Mouse (Mus musculus) heart, embryonic 14.5 days (tissue): ENCODE results near the gene Pcbp3. TPM values are rescaled to one million over a fixed set of nuclear protein-coding genes. Genes with fewer than 3 reads are reported as not detected.

Source experiments
- ATAC-seq: fragments of 200-750 bp; cut with Nextera tagmentation; 2 replicates; pipeline ENCODE4 v1.8.0; 2017; ENCODE audit warnings: low read depth, moderate TSS enrichment; ENCODE audit not compliant: insufficient number of reproducible peaks, insufficient read depth, low FRiP score
- H3K27ac ChIP-seq, 2 experiments: fragments of 200-500 bp in 1 of 2; fragments of 300-500 bp in 1 of 2; sonication (generic) in 1 of 2; replicated peaks in 1 of 2; 2 replicates each; pipeline ENCODE4 v1.5.1; 2012 to 2014; ENCODE audit warnings: low read depth in 2 of 2, low read length in 2 of 2, control low read depth in 1 of 2, mild to moderate bottlenecking in 1 of 2, mixed read lengths in 1 of 2; ENCODE audit not compliant: control insufficient read depth in 1 of 2, insufficient read depth in 1 of 2
- H3K27me3 ChIP-seq: fragments of 300-500 bp; sonication (generic); 2 replicates; pipeline ENCODE4 v1.6.1; 2014; ENCODE audit warnings: mild to moderate bottlenecking, low read length, control low read depth; ENCODE audit not compliant: control insufficient read depth, insufficient read depth
- H3K36me3 ChIP-seq: fragments of 300-500 bp; sonication (generic); 2 replicates; pipeline ENCODE4 v1.6.1; 2014; ENCODE audit warnings: mild to moderate bottlenecking, control low read depth, low read length, mixed read lengths; ENCODE audit not compliant: control insufficient read depth, insufficient read depth
- H3K4me1 ChIP-seq, 2 experiments: fragments of 200-500 bp in 1 of 2; fragments of 300-500 bp in 1 of 2; sonication (generic) in 1 of 2; 2 replicates each; pipeline ENCODE4 v1.6.1; 2012 to 2014; ENCODE audit warnings: low read length in 2 of 2, control low read depth in 1 of 2, mixed read lengths in 1 of 2; ENCODE audit not compliant: control insufficient read depth in 2 of 2, insufficient read depth in 2 of 2
- H3K4me2 ChIP-seq: fragments of 300-500 bp; sonication (generic); 2 replicates; pipeline ENCODE4 v1.6.1; 2014; ENCODE audit warnings: mild to moderate bottlenecking, low read length
- H3K4me3 ChIP-seq, 2 experiments: fragments of 200-500 bp in 1 of 2; fragments of 300-500 bp in 1 of 2; sonication (generic) in 1 of 2; 2 replicates each; pipeline ENCODE4 v1.5.1; 2012 to 2014; ENCODE audit warnings: low read length in 2 of 2, mild to moderate bottlenecking in 2 of 2, control low read depth in 1 of 2, low read depth in 1 of 2, moderate library complexity in 1 of 2; ENCODE audit not compliant: control insufficient read depth in 1 of 2, insufficient read depth in 1 of 2
- H3K9ac ChIP-seq: fragments of 300-500 bp; sonication (generic); 2 replicates; pipeline ENCODE4 v1.6.1; 2014; ENCODE audit warnings: mild to moderate bottlenecking, low read length
- H3K9me3 ChIP-seq: fragments of 300-500 bp; sonication (generic); 2 replicates; pipeline ENCODE4 v1.6.1; 2016; ENCODE audit warnings: low read length, control low read depth; ENCODE audit not compliant: control insufficient read depth
- WGBS: fragments of 180-500 bp; shearing (Covaris S2); extraction: QIAGEN DNeasy Blood & Tissue Kit; methylation state at CpG from one replicate; pipeline ENCODE4 v1.1.7; 2014; 5-methylcytosine and 5-hydroxymethylcytosine counted together
- polyA plus RNA-seq: library from polyadenylated mRNA; unstranded; fragments of >200 nt; fragmentation: Nextera tagmentation; extraction: Ambion mirVana; gene quantifications from 2 replicates; pipeline ENCODE4 v1.2.1, GENCODE M21; 2014

Pcbp3 gene
- polyA plus RNA-seq, 1 experiment from 2014 or later = 6.3 TPM

GRCm38 (mm10) chr10:76722751-76723450 is 238.8 kb downstream of the Pcbp3 start:
- Histone ChIP-seq H3K4me1 (peaks cover 8 to 9% of the 10 kb centered on the region in 2 experiments; a peak in 3 of 4 replicates), H3K9ac (no peak overlapping the region), H3K9me3 (no peaks in the 10 kb centered on the region), H3K27ac (no peak overlapping the region), H3K36me3 (peaks cover 29% of the 10 kb centered on the region; the same call in 1 of the 2 replicates), H3K4me2 (no peak overlapping the region), H3K27me3 (no peaks in the 10 kb centered on the region), H3K4me3 (no peak overlapping the region)
- no peak for ATAC-seq
- WGBS = 82% methylated on average over 18 of the region's 18 CpGs

GRCm38 (mm10) chr10:76721746-76722145 is 239.9 kb downstream of the Pcbp3 start:
- Histone ChIP-seq H3K4me2 (no peak overlapping the region), H3K36me3 (peaks cover 40% of the 10 kb centered on the region; the same call in 1 of the 2 replicates), H3K9ac (no peak overlapping the region), H3K27ac (no peak overlapping the region), H3K4me3 (no peak overlapping the region), H3K9me3 (no peaks in the 10 kb centered on the region), H3K4me1 (peaks cover 8 to 9% of the 10 kb centered on the region in 2 experiments; a peak in 3 of 4 replicates), H3K27me3 (no peaks in the 10 kb centered on the region)
- 90% methylated on average over 6 of the region's 6 CpGs for WGBS
- no peak for ATAC-seq

GRCm38 (mm10) chr10:76721216-76721615 is 240.5 kb downstream of the Pcbp3 start:
- Histone ChIP-seq H3K4me3 (no peak overlapping the region), H3K27me3 (no peaks in the 10 kb centered on the region), H3K4me2 (no peak overlapping the region), H3K36me3 (peaks cover 45% of the 10 kb centered on the region; the same call in 1 of the 2 replicates), H3K9me3 (no peaks in the 10 kb centered on the region), H3K27ac (no peak overlapping the region), H3K9ac (no peak overlapping the region), H3K4me1 (peaks cover 8 to 9% of the 10 kb centered on the region in 2 experiments; a peak in 3 of 4 replicates)
- ATAC-seq = no peak
- 83% methylated on average over 11 of the region's 11 CpGs for WGBS

DNA sequence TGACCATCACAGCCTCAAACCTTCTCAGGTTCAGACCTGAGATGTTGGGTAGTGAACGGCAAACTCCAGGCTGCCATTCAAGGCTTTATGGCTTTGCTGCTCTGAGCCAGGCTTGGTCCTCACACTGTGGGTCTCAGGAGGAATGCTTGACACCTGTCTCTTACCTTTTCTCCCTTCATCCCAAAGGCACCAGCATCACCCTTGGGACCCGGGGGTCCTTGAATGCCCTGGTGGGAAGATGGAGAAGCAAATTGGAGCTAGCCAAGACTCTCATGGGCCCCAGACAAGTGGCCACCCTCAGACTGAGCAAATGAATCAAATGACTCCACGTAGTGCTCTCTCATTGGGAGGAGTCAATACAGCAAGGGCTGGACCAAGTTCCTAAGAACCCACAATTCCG is 244.1 kb downstream of the Pcbp3 start:
- no peaks in the 10 kb centered on the region for H3K4me1 ChIP-seq
- 86% methylated on average over 4 of the region's 4 CpGs for WGBS
- H3K9ac ChIP-seq = no peak overlapping the region
- H3K4me3 ChIP-seq = no peak overlapping the region
- H3K27me3 ChIP-seq = no peaks in the 10 kb centered on the region
- no peak for ATAC-seq
- H3K4me2 ChIP-seq = no peak overlapping the region
- H3K9me3 ChIP-seq = no peaks in the 10 kb centered on the region
- peaks cover 63% of the 10 kb centered on the region for H3K36me3 ChIP-seq
- H3K27ac ChIP-seq = no peak overlapping the region

GRCm38 (mm10) chr10:76717026-76717425 is 244.7 kb downstream of the Pcbp3 start:
- no peak overlapping the region for H3K27ac ChIP-seq
- H3K9ac ChIP-seq = no peak overlapping the region
- H3K4me3 ChIP-seq = no peak overlapping the region
- no peaks in the 10 kb centered on the region for H3K27me3 ChIP-seq
- H3K9me3 ChIP-seq = no peaks in the 10 kb centered on the region
- ATAC-seq = no peak
- 82% methylated on average over 7 of the region's 7 CpGs for WGBS
- H3K4me1 ChIP-seq = no peaks in the 10 kb centered on the region
- no peak overlapping the region for H3K4me2 ChIP-seq
- peaks cover 63% of the 10 kb centered on the region for H3K36me3 ChIP-seq

- no peak for ATAC-seq
- H3K4me1 ChIP-seq = no peaks in the 10 kb centered on the region
- no peak overlapping the region for H3K4me3 ChIP-seq
- no peak overlapping the region for H3K27ac ChIP-seq
- no peak overlapping the region for H3K9ac ChIP-seq
- peaks cover 70% of the 10 kb centered on the region for H3K36me3 ChIP-seq
- H3K4me2 ChIP-seq = no peak overlapping the region
- WGBS = 73% methylated on average over 7 of the region's 7 CpGs
- H3K27me3 ChIP-seq = no peaks in the 10 kb centered on the region
- no peaks in the 10 kb centered on the region for H3K9me3 ChIP-seq
Observed at GRCm38 (mm10) chr10:76714303-76714702, 247.4 kb downstream of the Pcbp3 start.

GRCm38 (mm10) chr10:76712500-76712899 is 249.2 kb downstream of the Pcbp3 start:
- ATAC-seq = no peak
- H3K36me3 ChIP-seq = peaks cover 56% of the 10 kb centered on the region
- 80% methylated on average over 3 of the region's 3 CpGs for WGBS

More at GRCm38 (mm10) chr10:76712500-76712899, 249.2 kb downstream of the Pcbp3 start:
- H3K9ac ChIP-seq = no peak overlapping the region
- no peak overlapping the region for H3K27ac ChIP-seq
- H3K4me3 ChIP-seq = no peak overlapping the region
- no peaks in the 10 kb centered on the region for H3K9me3 ChIP-seq
- H3K4me1 ChIP-seq = no peaks in the 10 kb centered on the region
- no peaks in the 10 kb centered on the region for H3K27me3 ChIP-seq
- no peak overlapping the region for H3K4me2 ChIP-seq
